Mouse (Mus musculus) gastrocnemius, postnatal 14 days (tissue): ENCODE results near the gene Slc2a5. TPM values are rescaled to one million over a fixed set of nuclear protein-coding genes. Genes with fewer than 3 reads are reported as not detected.

Source experiments
- DNase-seq: peaks from one replicate; pipeline ENCODE4 v3.0.0; 2021; ENCODE audit warnings: mixed read lengths
- intact Hi-C: fragments of 180-260 bp; cut with DNase I; formaldehyde crosslinking; loops from one replicate; pipeline ENCODE4 v1.15.1; 2025; ENCODE audit warnings: low total_unique reads
- total RNA-seq, 2 experiments: library from RNA; stranded (reverse); gene quantifications; 2 replicates each; pipeline ENCODE4 v1.2.3; 2021

Gene Slc2a5
- total RNA-seq, 2 experiments from 2014 or later = 0.49 to 0.58 TPM

GRCm38 (mm10) chr4:150096309-150096708 lies 22.8 kb upstream of the Slc2a5 start:
- no peak for DNase-seq
- intact Hi-C loops = loop anchor here (10.0 kb wide), 1 partner anchor 292 kb away; no protein-coding TSS in a partner anchor

GRCm38 (mm10) chr4:150097847-150098246 lies 21.2 kb upstream of the Slc2a5 start:
- intact Hi-C loops = loop anchor here (2.0 to 10.0 kb wide), 2 partner anchors 63 to 293 kb away; no protein-coding TSS in a partner anchor
- no peak for DNase-seq

GRCm38 (mm10) chr4:150098880-150099279 lies 20.2 kb upstream of the Slc2a5 start:
- intact Hi-C loops = loop anchor here (2.0 to 10.0 kb wide), 2 partner anchors 64 to 294 kb away; no protein-coding TSS in a partner anchor
- DNase-seq = peak; percentile 75

- intact Hi-C loops = no loop called here
- no peak for DNase-seq
Observed at GRCm38 (mm10) chr4:150102822-150103221, 16.3 kb upstream of the Slc2a5 start.

GRCm38 (mm10) chr4:150105671-150106070 lies 13.4 kb upstream of the Slc2a5 start:
- intact Hi-C loops = no loop called here
- DNase-seq = no peak

- intact Hi-C loops = no loop called here
- no peak for DNase-seq
Observed at GRCm38 (mm10) chr4:150106637-150107036, 12.4 kb upstream of the Slc2a5 start.

GRCm38 (mm10) chr4:150109636-150110035 lies 9.4 kb upstream of the Slc2a5 start:
- intact Hi-C loops = no loop called here
- DNase-seq = peak; percentile 6

- DNase-seq = no peak
- intact Hi-C loops = no loop called here
Observed at GRCm38 (mm10) chr4:150110373-150110772, 8.7 kb upstream of the Slc2a5 start.

- peak; percentile 47 for DNase-seq
- intact Hi-C loops = no loop called here
Observed at GRCm38 (mm10) chr4:150112867-150113266, 6.2 kb upstream of the Slc2a5 start.

GRCm38 (mm10) chr4:150114505-150115061 lies 4.5 kb upstream of the Slc2a5 start:
- intact Hi-C loops = no loop called here
- DNase-seq = no peak

- DNase-seq = no peak
- intact Hi-C loops = no loop called here
Observed at GRCm38 (mm10) chr4:150117311-150117710, 1.8 kb upstream of the Slc2a5 start.

GRCm38 (mm10) chr4:150118163-150118562 lies 920 bp upstream of the Slc2a5 start:
- DNase-seq = no peak
- intact Hi-C loops = no loop called here

GRCm38 (mm10) chr4:150119640-150120039 lies 557 bp downstream of the Slc2a5 start:
- intact Hi-C loops = no loop called here
- DNase-seq = no peak

- no peak for DNase-seq
- intact Hi-C loops = no loop called here
Observed at GRCm38 (mm10) chr4:150120173-150120833, 1.2 kb downstream of the Slc2a5 start.

- intact Hi-C loops = no loop called here
- no peak for DNase-seq
Observed at GRCm38 (mm10) chr4:150121430-150121829, 2.3 kb downstream of the Slc2a5 start.

GRCm38 (mm10) chr4:150122476-150122875 lies 3.4 kb downstream of the Slc2a5 start:
- intact Hi-C loops = no loop called here
- peak; percentile 59 for DNase-seq

GRCm38 (mm10) chr4:150126373-150126772 lies 7.3 kb downstream of the Slc2a5 start:
- intact Hi-C loops = no loop called here
- no peak for DNase-seq

GRCm38 (mm10) chr4:150127894-150128293 lies 8.8 kb downstream of the Slc2a5 start:
- DNase-seq = no peak
- intact Hi-C loops = no loop called here

GRCm38 (mm10) chr4:150128571-150128970 lies 9.5 kb downstream of the Slc2a5 start:
- DNase-seq = no peak
- intact Hi-C loops = no loop called here

- no peak for DNase-seq
- intact Hi-C loops = no loop called here
Observed at GRCm38 (mm10) chr4:150130661-150131060, 11.6 kb downstream of the Slc2a5 start.

- intact Hi-C loops = no loop called here
- no peak for DNase-seq
Observed at GRCm38 (mm10) chr4:150132692-150133271, 13.7 kb downstream of the Slc2a5 start.
